Mouse (Mus musculus): ENCODE results near the gene Rab24. TPM values are rescaled to one million over a fixed set of nuclear protein-coding genes. Genes with fewer than 3 reads are reported as not detected.

Rab24 gene
- total and polyA plus RNA-seq, 3 experiments = 67.7 to 136 (median 70.2) TPM

DNA sequence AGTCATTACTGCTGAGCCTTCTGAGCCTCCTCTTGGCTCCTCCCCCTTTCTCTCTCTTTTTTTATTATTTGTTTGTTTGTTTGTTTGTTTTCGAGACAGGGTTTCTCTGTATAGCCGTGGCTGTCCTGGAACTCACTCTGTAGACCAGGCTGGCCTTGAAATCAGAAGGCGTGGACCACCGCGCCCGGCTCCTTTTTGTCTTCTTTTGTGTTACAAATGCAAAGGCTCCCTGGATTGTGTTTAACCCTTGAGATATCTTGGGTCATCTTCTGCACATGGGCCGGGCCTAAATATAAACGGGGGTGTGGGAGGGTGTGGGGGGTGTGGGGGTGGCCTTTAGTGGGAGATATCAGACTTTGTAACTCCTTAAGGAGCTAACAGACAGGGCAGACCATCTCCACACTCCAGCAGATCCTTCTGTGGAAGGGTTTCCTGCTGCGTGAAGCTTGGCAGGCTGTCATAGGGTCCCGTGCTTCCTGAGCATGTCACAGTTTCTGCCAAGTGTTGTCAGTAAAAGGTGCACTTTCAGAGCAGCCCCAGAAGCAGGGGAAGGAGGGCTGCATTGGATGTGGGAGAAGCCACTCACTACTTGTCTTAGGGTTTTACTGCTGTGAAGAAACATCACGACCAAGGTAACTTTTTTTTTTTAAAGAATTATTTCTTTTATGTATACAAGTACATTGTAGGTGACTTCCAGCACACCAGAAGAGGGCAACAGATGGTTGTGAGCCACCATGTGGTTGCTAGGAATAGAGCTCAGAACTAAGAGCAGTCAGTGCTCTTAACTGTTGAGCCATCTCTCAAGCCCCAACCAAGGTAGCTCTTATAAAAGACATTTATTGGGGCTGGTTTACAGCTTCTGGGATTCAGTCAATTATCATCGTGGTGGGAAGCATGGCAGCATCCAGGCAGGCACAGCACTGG, 16.6 kb upstream of the Rab24 start:
- DNase-seq (ENCODE audit: low spot score) (no peak), ATAC-seq (ENCODE audit: extremely low read depth, insufficient number of reproducible peaks, low FRiP score, poor library complexity, severe bottlenecking) (no peak)
- no peak for TF ChIP-seq CTCF (IDR thresholded peaks at IDR 0.05; ENCODE audit: low read depth, low read length)
- Histone ChIP-seq H3K4me3 (ENCODE audit: low read depth, low read length) (no peak overlapping the region), H3K36me3 (replicated peaks) (peaks cover 10% of the 10 kb centered on the region), H3K9me3 (replicated peaks) (no peaks in the 10 kb centered on the region), H3K4me1 (ENCODE audit: insufficient read depth, low read depth, low read length) (peaks cover 16% of the 10 kb centered on the region), H3K27me3 (ENCODE audit: insufficient read depth, low read length) (peaks cover 35% of the 10 kb centered on the region)

GRCm38 (mm10) chr13:55337341-55337975, 15.7 kb upstream of the Rab24 start:
- TF ChIP-seq CTCF (IDR thresholded peaks at IDR 0.05; ENCODE audit: low read depth, low read length) = no peak
- TF ChIP-seq GATA2 (IDR thresholded peaks at IDR 0.05; ENCODE audit: borderline replicate concordance, low read depth, low read length) = no peak
- TF ChIP-seq GATA1 (IDR thresholded peaks at IDR 0.05; ENCODE audit: borderline replicate concordance, low read length) = no peak
- TF ChIP-seq POLR2AphosphoS5 (IDR thresholded peaks at IDR 0.05; ENCODE audit: insufficient replicate concordance, low read depth, low read length) = no peak
- TF ChIP-seq TAL1 (conservative IDR thresholded peaks at IDR 0.05; ENCODE audit: low read depth, low read length) = no peak
- Histone ChIP-seq H3K36me3 (replicated peaks) (peaks cover 1% of the 10 kb centered on the region), H3K27me3 (ENCODE audit: insufficient read depth, low read length) (peaks cover 40% of the 10 kb centered on the region), H3K4me3 (ENCODE audit: low read depth, low read length) (no peak overlapping the region), H3K9me3 (replicated peaks) (no peaks in the 10 kb centered on the region), H3K4me1 (ENCODE audit: insufficient read depth, low read depth, low read length) (peaks cover 16% of the 10 kb centered on the region)
- ATAC-seq (ENCODE audit: extremely low read depth, insufficient number of reproducible peaks, low FRiP score, poor library complexity, severe bottlenecking) = no peak
- DNase-seq (ENCODE audit: low spot score) = no peak

DNA sequence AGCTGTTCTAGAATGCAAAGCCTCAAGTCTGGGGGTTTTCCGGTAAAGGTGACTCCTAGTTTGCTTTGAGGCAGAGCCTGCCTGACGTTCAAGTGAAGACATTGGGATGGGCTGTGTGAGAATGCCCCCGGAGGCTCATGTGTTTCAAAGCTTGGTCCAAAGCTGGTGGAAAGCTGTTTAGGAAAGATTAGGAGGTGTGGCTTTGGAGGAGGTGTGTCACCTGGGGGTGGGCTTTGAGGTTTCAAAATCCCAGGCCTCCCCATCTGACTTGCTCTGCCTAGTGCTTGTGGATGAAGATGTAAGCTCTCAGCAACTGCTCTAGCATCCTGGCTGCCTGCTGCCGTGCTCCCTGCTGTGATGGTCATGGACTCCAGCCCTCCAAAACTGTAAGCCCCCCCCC, 14.0 kb upstream of the Rab24 start:
- Histone ChIP-seq H3K9me3 (replicated peaks) (no peaks in the 10 kb centered on the region), H3K36me3 (replicated peaks) (peaks cover 2% of the 10 kb centered on the region), H3K27me3 (ENCODE audit: insufficient read depth, low read length) (peaks cover 43% of the 10 kb centered on the region), H3K4me3 (ENCODE audit: low read depth, low read length) (no peak overlapping the region), H3K4me1 (ENCODE audit: insufficient read depth, low read depth, low read length) (peaks cover 21% of the 10 kb centered on the region)
- no peak for TF ChIP-seq TAL1 (conservative IDR thresholded peaks at IDR 0.05; ENCODE audit: low read depth, low read length)
- TF ChIP-seq POLR2AphosphoS5 (IDR thresholded peaks at IDR 0.05; ENCODE audit: insufficient replicate concordance, low read depth, low read length) = no peak
- TF ChIP-seq GATA2 (IDR thresholded peaks at IDR 0.05; ENCODE audit: borderline replicate concordance, low read depth, low read length) = no peak
- TF ChIP-seq CTCF (IDR thresholded peaks at IDR 0.05; ENCODE audit: low read depth, low read length) = no peak
- no peak for TF ChIP-seq GATA1 (IDR thresholded peaks at IDR 0.05; ENCODE audit: borderline replicate concordance, low read length)
- DNase-seq (ENCODE audit: low spot score) (no peak), ATAC-seq (ENCODE audit: extremely low read depth, insufficient number of reproducible peaks, low FRiP score, poor library complexity, severe bottlenecking) (no peak)

DNA sequence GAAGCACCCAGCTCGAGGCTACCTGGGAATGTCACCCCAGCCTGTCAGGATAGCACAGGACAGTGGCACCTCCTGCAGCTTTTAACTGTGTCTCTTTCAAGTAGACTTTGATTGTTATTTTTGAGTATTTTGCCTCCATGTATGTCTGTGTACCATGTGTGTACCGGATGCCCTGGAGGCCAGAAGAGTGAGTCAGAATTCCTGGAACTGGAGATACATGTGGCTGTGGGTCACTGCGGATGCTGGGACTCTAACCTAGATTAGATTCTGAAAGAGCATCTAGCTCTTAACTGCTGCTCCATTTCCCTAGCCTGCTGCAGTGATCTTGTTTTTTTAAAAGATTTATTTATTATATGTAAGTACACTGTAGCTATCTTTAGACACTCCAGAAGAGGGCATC, 10.6 kb upstream of the Rab24 start:
- Histone ChIP-seq H3K9me3 (replicated peaks) (no peaks in the 10 kb centered on the region), H3K4me1 (ENCODE audit: insufficient read depth, low read depth, low read length) (peaks cover 36% of the 10 kb centered on the region), H3K36me3 (replicated peaks) (peaks cover 11% of the 10 kb centered on the region), H3K27me3 (ENCODE audit: insufficient read depth, low read length) (peaks cover 34% of the 10 kb centered on the region), H3K4me3 (ENCODE audit: low read depth, low read length) (no peak overlapping the region)
- DNase-seq (ENCODE audit: low spot score) (no peak), ATAC-seq (ENCODE audit: extremely low read depth, insufficient number of reproducible peaks, low FRiP score, poor library complexity, severe bottlenecking) (no peak)
- TF ChIP-seq TAL1 (conservative IDR thresholded peaks at IDR 0.05; ENCODE audit: low read depth, low read length) = no peak
- no peak for TF ChIP-seq GATA1 (IDR thresholded peaks at IDR 0.05; ENCODE audit: borderline replicate concordance, low read length)
- no peak for TF ChIP-seq POLR2AphosphoS5 (IDR thresholded peaks at IDR 0.05; ENCODE audit: insufficient replicate concordance, low read depth, low read length)
- no peak for TF ChIP-seq GATA2 (IDR thresholded peaks at IDR 0.05; ENCODE audit: borderline replicate concordance, low read depth, low read length)
- TF ChIP-seq CTCF (IDR thresholded peaks at IDR 0.05; ENCODE audit: low read depth, low read length) = no peak

- TF ChIP-seq CTCF (IDR thresholded peaks at IDR 0.05; ENCODE audit: low read depth, low read length) (no peak), GATA2 (IDR thresholded peaks at IDR 0.05; ENCODE audit: borderline replicate concordance, low read depth, low read length) (no peak), TAL1 (conservative IDR thresholded peaks at IDR 0.05; ENCODE audit: low read depth, low read length) (no peak), GATA1 (IDR thresholded peaks at IDR 0.05; ENCODE audit: borderline replicate concordance, low read length) (no peak), POLR2AphosphoS5 (IDR thresholded peaks at IDR 0.05; ENCODE audit: insufficient replicate concordance, low read depth, low read length) (no peak)
- peak overlapping the region; percentile 78 for H3K4me3 ChIP-seq (ENCODE audit: low read depth, low read length)
- ATAC-seq (ENCODE audit: extremely low read depth, insufficient number of reproducible peaks, low FRiP score, poor library complexity, severe bottlenecking) (no peak; the same call in 1 of the 2 replicates), DNase-seq (ENCODE audit: low spot score) (no peak)
- peaks cover 23% of the 10 kb centered on the region for H3K36me3 ChIP-seq (replicated peaks)
- H3K4me1 ChIP-seq (ENCODE audit: insufficient read depth, low read depth, low read length) = peaks cover 43% of the 10 kb centered on the region
- H3K9me3 ChIP-seq (replicated peaks) = no peaks in the 10 kb centered on the region
- peaks cover 20% of the 10 kb centered on the region for H3K27me3 ChIP-seq (ENCODE audit: insufficient read depth, low read length)
These were observed 9.0 kb upstream of the Rab24 start for GRCm38 (mm10) chr13:55330567-55331400.
